Mouse (Mus musculus) layer of hippocampus, postnatal 10 days (tissue): Measurements from ENCODE around the gene Cacna2d4. TPM values are rescaled to one million over a fixed set of nuclear protein-coding genes. Genes with fewer than 3 reads are reported as not detected.

Experiments used
- DNase-seq, 2 experiments: peaks; one replicate each; pipeline ENCODE4 v3.0.0; 2021; ENCODE audit warnings: low spot score in 2 of 2
- total RNA-seq, 2 experiments: library from RNA; stranded (reverse); gene quantifications; 2 replicates each; pipeline ENCODE4 v1.2.3; 2021

Cacna2d4 gene
- total RNA-seq, 2 experiments from 2014 or later: 1.1 to 2.0 TPM

DNA sequence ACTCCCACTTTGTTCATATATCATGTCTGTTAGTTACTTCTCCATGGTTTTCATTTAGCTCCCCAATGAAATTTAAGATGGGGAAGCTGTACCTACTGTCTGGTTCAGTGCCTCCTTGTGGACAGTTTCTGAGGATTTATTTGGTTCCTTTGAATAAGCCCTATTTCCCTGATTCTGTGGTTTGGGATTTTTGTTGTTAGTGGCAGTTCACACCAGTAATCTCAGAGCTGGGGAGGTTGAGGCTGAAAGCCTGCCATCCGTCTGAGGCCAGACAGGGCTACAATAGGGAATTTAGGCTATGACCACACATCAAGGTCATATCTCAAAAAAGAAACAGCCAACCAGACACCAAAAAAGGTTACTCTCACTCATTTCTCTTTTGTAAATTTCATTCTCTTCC lies 142.3 kb downstream of the Cacna2d4 start:
- DNase-seq: no peak

DNA sequence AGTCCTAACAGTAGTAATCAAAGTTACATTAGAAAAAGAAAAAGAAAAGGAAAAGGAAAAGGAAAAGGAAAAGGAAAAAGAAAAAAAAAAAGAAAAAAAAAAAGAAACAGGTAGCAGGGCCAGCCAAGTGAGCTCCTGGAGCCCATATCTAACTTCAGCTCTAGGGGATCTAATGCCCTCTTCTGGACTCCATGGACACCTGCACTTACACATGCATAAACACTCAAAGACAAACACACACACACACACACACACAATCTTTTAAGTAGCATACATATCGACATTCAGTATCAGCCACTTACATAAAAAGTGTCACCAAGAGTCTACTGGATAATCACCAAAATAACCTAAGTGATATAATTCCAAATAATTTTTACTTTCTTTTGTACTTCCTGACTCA lies 149.3 kb downstream of the Cacna2d4 start:
- no peak for DNase-seq

DNA sequence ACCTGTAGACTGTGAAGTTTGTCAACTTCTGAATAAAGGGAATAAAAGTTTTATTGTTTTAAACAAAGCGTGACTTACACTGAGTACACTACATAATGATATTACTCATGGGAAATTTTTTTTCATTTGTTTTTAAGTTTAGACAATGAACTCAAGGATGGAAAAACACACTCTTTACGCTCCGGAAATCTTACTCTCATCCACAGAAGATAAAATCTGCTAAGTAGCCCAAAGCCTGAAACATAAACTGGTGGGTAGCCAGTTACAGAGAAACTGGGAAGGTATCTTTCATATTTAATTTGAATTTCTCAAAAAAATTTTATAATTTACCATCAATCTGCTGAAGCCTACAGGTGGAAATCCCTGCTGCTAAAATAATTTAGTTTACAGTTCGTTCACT lies 150.1 kb downstream of the Cacna2d4 start:
- no peak for DNase-seq

DNA sequence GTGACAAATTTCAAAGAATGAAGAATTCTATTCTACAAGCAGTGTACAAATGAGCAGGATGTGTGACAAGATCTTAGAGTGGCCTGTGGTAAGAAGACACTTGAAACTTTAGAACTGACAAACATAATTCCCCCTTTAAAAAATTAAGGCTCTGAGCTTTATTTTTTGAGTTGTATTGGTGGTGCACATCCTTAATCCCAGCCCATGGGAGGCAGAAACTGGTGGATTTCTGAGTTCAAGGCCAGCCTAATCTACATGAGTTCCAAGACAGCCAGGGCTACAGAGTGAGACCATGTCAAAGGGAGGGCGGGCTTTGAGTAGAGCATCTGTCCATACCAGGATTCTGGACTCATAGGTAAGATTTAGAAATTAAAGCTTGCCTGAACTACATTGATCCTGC lies 150.5 kb downstream of the Cacna2d4 start:
- DNase-seq: no peak

DNA sequence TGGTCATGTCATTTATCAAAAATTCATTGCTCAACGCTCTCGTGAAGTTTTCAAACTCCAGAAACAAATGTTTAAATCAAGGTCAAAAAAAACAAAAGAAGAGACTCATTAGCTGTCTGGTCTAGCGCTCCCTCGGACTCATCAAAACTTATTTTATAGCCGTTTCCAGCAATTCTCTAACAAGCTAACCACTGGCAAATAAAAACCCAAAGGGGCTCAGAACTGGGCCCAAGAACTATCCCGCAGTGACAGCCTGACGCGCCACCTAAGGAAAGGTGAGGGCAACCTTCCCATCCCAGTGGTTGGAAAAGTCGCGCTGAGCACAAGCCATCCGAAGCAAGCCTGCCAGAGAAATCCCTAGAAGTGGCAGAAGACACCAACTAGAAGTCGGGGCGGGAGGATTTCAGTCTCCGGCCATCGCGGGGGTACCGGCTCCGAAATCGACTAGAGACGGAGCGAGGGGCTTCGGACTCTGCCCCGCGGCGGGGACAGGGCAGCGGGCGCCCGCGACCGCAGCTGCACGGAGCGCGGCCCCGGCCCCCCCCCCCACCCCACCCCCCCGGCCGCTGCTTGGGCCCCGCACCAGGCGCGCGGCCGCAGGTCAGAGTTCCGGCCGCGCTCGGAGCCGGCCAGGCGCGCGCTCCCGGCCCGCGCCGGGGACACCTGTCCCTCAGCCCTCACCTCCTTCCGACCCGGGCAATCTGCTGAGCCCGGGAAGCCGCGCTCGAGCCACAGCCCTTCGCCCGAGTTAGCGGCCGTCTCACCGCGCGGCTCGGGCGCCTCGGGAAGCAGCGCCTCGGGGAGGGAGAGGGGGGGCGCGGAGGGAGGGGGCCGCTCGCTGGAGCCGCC lies 151.7 kb downstream of the Cacna2d4 start:
- DNase-seq: peak; percentile 29 to 38

DNA sequence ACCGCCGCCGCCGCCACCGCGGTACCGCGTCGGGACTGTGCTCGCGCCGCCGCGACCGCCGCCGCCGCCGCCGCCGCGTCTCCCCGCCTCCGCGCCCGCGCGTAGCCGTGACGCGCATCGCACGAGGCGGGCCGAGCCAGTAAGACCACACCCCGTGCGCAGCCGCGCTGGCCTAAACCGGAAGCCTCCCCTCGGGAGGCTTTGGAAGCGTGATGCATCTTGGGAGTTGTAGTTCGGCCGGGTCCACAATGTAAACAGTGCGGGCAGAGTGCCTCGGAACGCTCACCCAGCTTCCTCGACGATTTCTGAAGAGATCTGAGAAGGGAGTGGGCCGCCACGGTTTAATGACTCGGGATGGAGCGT lies 152.3 kb downstream of the Cacna2d4 start:
- peak; percentile 92 to 93 for DNase-seq

DNA sequence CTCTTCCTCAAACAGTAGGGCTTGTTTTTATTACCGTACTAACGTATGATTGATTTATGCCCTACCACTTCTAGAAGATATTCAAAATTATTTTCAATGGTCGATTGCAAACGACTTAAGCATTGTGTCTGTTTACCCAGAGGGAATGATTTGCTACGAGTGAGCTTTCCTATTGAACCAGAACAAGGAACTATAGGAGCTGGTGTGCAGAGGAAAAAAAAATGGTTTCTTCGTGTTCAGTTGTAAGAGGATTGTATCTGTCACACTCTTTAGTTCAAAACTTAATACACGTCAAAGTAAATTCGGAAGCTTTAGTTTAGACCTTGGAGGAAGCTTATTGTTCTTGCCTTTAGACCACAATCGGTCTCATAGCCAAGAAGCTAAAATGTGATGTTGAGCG lies 152.8 kb downstream of the Cacna2d4 start:
- no peak for DNase-seq

DNA sequence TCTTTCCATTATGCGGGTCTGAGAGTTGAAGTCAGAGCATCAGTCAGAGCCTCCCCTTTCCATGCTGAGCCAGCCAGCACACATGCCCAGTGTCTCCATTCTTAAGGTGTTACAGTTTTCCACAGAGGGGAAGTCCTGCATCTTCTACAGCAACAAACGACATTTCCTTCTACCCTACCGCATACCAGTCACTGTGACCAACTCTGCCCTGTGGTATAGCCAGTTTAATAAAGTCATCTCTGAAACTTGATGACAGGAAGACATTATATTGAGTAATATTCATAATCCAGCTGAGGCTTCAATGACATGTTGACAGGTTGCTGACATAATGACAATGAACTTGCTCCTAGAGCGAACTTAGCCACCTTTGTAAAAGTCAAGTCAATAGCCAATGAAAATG lies 154.4 kb downstream of the Cacna2d4 start:
- no peak for DNase-seq

DNA sequence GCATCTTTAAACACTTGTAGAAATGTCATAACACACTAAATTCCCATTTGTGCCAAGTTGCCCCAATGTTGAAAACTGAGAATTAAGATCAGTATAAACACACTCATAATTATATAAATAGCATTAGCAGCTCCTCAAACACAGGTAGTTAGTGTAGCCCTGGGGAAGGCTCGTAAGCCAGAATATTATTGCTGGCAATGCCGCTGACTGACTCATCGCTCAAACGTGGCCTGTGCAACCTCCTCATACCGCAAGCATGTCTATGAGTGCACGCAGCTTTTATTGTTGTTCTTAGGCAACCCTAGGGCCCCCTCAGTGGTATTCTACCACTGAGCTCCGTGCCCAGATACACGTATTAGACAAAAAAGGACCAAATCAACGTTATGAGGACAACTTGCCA lies 156.5 kb downstream of the Cacna2d4 start:
- DNase-seq: no peak

DNA sequence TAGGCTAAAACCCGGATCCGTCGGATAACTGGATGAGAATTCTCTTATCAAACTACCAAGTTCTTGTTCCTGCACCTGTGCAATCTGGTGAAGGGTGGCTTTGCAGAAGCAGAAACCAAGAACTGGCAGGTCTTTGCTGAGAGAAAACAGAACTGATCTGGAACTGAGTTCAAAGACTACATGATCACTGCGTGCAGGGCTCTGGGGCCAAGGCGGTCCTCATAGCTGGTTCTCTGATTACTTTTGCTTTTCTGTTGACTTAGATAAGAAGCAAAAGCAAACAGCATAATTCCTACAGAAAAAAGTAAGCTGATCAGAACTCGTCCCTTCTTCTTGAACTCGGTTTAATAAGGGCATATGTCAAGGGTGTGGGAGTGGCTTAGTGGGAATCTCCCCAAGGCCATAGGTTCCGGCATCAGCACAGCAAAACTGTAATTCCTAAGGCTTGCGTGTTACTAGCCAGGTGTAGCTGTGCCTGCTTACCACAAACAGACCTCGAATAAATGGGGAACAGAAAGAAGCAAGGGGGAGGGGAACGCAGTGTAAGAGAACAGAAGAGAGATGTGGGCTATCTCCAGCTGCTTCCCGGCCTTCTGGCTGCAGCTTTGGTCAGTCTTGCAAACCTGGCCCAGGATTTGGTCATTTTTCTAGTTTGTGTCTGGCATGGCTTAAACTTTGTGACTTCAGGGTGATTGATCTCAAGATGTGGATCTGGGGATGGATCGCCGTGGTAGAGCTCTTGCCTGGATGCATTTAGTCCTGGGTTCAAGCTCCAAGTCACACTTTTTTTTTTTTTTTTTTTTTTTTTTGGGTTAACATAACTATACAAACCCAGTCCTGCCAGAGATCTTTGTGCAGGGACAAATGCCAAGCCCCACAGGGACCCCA lies 159.3 kb downstream of the Cacna2d4 start:
- DNase-seq: no peak

DNA sequence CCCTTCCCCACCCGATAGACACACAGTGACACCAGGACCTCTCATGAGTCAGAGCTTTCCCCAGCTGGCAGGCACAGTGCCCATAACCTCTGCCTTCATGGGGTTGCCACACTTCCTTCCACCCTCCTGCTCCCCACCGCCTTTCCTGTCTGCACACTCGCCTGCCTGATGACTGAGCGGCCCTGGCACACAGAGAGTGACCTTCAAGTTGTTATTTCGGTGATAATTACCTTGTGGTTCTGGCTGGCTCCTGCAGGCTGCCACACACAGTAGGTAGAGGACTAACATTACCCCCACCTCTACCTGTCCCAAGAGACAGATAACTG lies 159.9 kb downstream of the Cacna2d4 start:
- DNase-seq: no peak

DNA sequence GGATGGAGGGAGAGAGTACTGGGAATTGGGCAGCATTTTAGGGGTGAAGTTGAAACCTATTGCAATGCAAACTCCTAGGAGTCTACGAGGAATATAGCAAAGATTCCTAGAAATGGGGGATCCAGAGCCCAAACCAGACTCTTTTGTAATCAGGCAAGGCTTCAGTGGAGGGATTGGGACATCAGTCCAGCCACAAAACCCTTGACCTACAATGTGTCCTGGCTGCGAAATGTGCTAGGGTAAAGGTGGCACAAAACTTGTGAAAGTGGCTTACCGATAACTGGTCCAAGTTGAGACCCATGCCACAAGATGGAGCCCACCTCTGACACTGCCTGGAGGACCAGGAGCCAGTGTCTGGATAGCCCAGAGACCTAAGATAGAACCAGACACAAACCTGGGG lies 163.0 kb downstream of the Cacna2d4 start:
- DNase-seq: no peak

DNA sequence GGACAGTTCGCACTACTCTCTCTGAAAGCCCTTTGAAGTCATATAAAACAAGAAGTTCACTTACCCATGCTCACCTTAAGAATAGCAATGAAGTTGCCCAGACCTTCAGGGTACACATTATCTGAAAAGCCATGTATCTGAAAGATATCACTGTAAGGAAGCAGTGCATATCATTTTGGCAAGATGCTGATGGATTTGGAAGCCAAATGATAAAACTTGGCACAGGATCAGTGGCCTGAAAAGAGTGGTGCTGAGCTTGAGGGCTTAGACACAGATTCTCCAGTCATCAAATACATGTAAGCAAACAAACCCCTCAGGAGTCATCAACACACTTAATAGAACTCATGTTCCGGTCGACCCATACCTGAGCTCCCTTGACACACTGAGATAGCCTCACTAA lies 164.3 kb downstream of the Cacna2d4 start:
- no peak for DNase-seq

DNA sequence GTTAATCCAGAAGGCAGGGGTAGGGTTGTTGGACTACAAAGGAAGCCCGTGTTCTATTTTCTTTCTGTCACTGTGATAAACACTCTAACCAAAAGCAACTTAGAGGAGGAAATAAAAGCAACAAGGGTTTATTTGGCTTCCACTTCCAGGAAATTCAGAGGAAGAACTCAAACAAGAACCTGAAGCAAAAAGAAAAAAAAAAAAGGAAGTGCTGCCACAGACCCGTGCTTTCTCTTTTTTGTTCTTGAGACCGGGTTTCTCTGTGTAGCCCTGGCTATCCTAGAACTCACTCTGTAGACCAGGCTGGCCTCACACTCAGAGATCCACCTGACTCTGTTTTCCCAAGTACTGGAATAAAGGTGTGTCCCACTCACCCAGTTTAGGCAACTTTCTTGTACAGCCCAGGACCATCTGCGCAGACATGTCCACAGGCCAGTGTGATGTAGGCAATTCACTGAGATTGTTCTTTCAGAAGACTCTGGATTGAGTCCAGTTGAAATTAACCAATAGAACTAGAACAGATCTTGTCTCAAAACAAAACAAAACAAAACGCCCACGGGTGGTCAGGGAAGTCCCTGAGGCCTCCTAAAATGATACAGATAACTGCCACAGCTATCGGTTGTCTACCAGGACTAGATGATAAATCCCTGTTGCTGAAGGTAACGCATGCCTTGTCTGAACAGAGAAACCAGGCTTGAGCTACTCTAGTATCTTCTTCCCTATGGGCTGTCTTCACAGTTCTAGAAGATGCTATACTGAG lies 165.4 kb downstream of the Cacna2d4 start:
- no peak for DNase-seq

Other genes with a start within 250 kb of the Cacna2d4 start
- gene Dcp1b, start 61.3 kb upstream of the Cacna2d4 start, total RNA-seq: 10 to 100 TPM; 16.4 to 22.6 TPM
- gene Cacna1c, start 40.1 kb upstream of the Cacna2d4 start, total RNA-seq: 10 to 100 TPM; 72.7 to 76.0 TPM
- gene Lrtm2, start 94.2 kb downstream of the Cacna2d4 start, total RNA-seq: 10 to 100 TPM; 22.1 to 23.2 TPM
- gene Adipor2, start 181.2 kb downstream of the Cacna2d4 start, total RNA-seq: 10 to 100 TPM; 38.4 to 41.3 TPM
- 10 to 100 TPM; 21.8 to 24.0 TPM for gene Fbxl14, start 243.1 kb downstream of the Cacna2d4 start, total RNA-seq